Mouse (Mus musculus) myocyte (in vitro differentiated cells): ENCODE results near the gene Zdhhc1. TPM values are rescaled to one million over a fixed set of nuclear protein-coding genes. Genes with fewer than 3 reads are reported as not detected.
A peak's percentile ranks its signal among the peaks of the same experiment; 100 is the strongest.

Source experiments
- H3K27me3 ChIP-seq: one replicate; pipeline ENCODE4 v1.6.1; 2011; ENCODE audit not compliant: control insufficient read depth, insufficient read depth, insufficient read length
- H3K36me3 ChIP-seq: one replicate; pipeline ENCODE4 v1.6.1; 2011; ENCODE audit not compliant: control insufficient read depth, insufficient read depth
- H3K4me2 ChIP-seq: one replicate; pipeline ENCODE4 v1.6.1; 2011; ENCODE audit warnings: low read depth, control low read depth
- H3K4me3 ChIP-seq: one replicate; pipeline ENCODE4 v1.5.1; 2011; ENCODE audit warnings: mild to moderate bottlenecking, control low read depth, moderate library complexity
- H3K79me2 ChIP-seq: one replicate; pipeline ENCODE4 v1.6.1; 2011; ENCODE audit not compliant: control insufficient read depth, insufficient read depth
- H3ac ChIP-seq: one replicate; pipeline ENCODE4 v1.6.1; 2011; ENCODE audit not compliant: control insufficient read depth, insufficient read length
- CEBPB ChIP-seq: IDR thresholded peaks from 2 replicates; pipeline ENCODE4 v1.6.1; 2011; ENCODE audit warnings: mild to moderate bottlenecking, moderate library complexity; ENCODE audit not compliant: poor library complexity, insufficient read depth, severe bottlenecking
- E2F4 ChIP-seq: IDR thresholded peaks from one replicate; pipeline ENCODE4 v1.6.1; 2011; ENCODE audit warnings: mild to moderate bottlenecking, control low read depth, moderate library complexity; ENCODE audit not compliant: insufficient read depth
- MAX ChIP-seq: IDR thresholded peaks from one replicate; pipeline ENCODE4 v1.6.1; 2011; ENCODE audit warnings: low read depth, mild to moderate bottlenecking, control low read depth
- MYOD1 ChIP-seq, 3 experiments: IDR thresholded peaks; one replicate each; pipeline ENCODE4 v1.6.1; 2011; ENCODE audit warnings: control low read depth in 2 of 3, low read depth in 2 of 3, mild to moderate bottlenecking in 2 of 3, moderate library complexity in 1 of 3; ENCODE audit not compliant: insufficient read length in 2 of 3, control insufficient read depth in 1 of 3
- MYOG ChIP-seq, 3 experiments: IDR thresholded peaks; one replicate each; pipeline ENCODE4 v1.6.1; 2011; ENCODE audit warnings: control low read depth in 2 of 3, low read depth in 2 of 3, mild to moderate bottlenecking in 2 of 3; ENCODE audit not compliant: insufficient read length in 2 of 3, control insufficient read depth in 1 of 3, insufficient read depth in 1 of 3
- POLR2A ChIP-seq: IDR thresholded peaks from one replicate; pipeline ENCODE4 v1.6.1; 2011; ENCODE audit warnings: low read depth, mild to moderate bottlenecking, control low read depth, moderate library complexity; ENCODE audit not compliant: insufficient read length
- POLR2AphosphoS2 ChIP-seq: IDR thresholded peaks from one replicate; pipeline ENCODE4 v1.6.1; 2011; ENCODE audit warnings: low read depth, control low read depth; ENCODE audit not compliant: insufficient read length
- REST ChIP-seq: IDR thresholded peaks from one replicate; pipeline ENCODE4 v1.6.1; 2011; ENCODE audit warnings: mild to moderate bottlenecking, control low read depth, moderate library complexity; ENCODE audit not compliant: insufficient read depth, insufficient read length
- SRF ChIP-seq: IDR thresholded peaks from one replicate; pipeline ENCODE4 v1.6.1; 2011; ENCODE audit warnings: low read depth; ENCODE audit not compliant: control insufficient read depth, insufficient read length
- TCF12 ChIP-seq: IDR thresholded peaks from one replicate; pipeline ENCODE4 v1.6.1; 2011; ENCODE audit warnings: mild to moderate bottlenecking, control low read depth; ENCODE audit not compliant: poor library complexity, insufficient read depth, severe bottlenecking
- TCF3 ChIP-seq: IDR thresholded peaks from one replicate; pipeline ENCODE4 v1.6.1; 2011; ENCODE audit warnings: low read depth, control low read depth; ENCODE audit not compliant: insufficient read length
- USF1 ChIP-seq: IDR thresholded peaks from one replicate; pipeline ENCODE4 v1.6.1; 2011; ENCODE audit warnings: low read depth, mild to moderate bottlenecking, control low read depth, moderate library complexity
- polyA plus RNA-seq: library from polyadenylated mRNA; unstranded; fragments of >200 nt; fragmentation: generic; extraction: Trizol; gene quantifications from one replicate; pipeline ENCODE4 v1.2.1, GENCODE M21; 2012; ENCODE audit warnings: missing spikeins

Zdhhc1 gene
- polyA plus RNA-seq, 1 experiment = 17.3 TPM

DNA sequence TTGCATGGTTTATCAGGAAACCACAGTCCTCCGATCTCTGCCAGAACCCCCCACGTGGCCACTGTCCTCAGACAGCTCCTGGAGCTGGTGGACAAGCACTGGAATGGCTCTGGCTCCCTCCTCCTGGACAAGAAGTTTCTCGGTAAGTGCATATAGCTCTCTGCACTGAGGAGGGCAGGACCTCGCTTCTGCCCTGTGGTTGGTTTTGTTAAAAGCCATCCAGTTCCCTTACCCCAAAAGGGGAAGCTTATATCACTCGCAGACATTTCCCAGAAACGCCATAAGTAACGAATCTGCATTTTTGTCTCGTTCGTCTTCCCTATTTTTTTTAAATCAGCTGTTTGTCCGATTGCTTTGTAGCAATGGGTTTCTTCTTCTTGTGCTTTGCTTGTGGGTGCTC lies 41.5 kb downstream of the Zdhhc1 start:
- no peak overlapping the region for H3ac ChIP-seq
- TF ChIP-seq REST (no peak), SRF (no peak), USF1 (peak; percentile 58), MYOG (IDR thresholded peaks at IDR 0.05; ENCODE audit: control insufficient read depth in 1 of 3, insufficient read depth in 1 of 3, insufficient read length in 2 of 3, low read depth in 2 of 3) (no peak)
- no peak overlapping the region for H3K4me2 ChIP-seq
- H3K36me3 ChIP-seq = no peaks in the 10 kb centered on the region
- no peaks in the 10 kb centered on the region for H3K79me2 ChIP-seq
- H3K27me3 ChIP-seq = peaks cover 10% of the 10 kb centered on the region
- H3K4me3 ChIP-seq = no peak overlapping the region

DNA sequence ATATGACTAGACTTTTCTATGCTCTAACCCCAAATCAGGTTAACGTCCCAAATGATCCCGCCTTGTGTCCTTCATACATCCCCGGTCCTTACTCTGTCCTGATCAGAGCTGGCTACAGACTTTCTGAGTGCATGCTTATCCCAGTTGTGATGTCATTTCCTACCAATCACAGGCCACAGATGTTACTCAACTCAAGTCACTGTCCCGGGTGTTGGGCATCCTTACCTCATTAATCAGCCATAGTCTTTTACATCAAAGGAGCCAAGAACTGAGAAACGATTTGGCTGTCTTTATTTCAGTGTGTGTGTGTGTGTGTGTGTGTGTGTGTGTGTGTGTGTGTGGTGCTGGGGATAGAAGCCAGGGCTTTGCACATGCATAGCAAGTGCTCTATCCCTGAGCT lies 42.6 kb downstream of the Zdhhc1 start:
- no peak overlapping the region for H3K4me3 ChIP-seq
- TF ChIP-seq TCF12 (no peak), REST (no peak), E2F4 (no peak), POLR2A (no peak), MYOD1 (IDR thresholded peaks at IDR 0.05; ENCODE audit: control insufficient read depth in 1 of 3, insufficient read length in 2 of 3, low read depth in 2 of 3) (no peak), TCF3 (no peak), CEBPB (0 out of 2 replicates have a peak, but pooled peaks have one; percentile 36), MAX (no peak)
- H3K36me3 ChIP-seq = no peaks in the 10 kb centered on the region
- no peak overlapping the region for H3ac ChIP-seq
- no peak overlapping the region for H3K4me2 ChIP-seq
- no peaks in the 10 kb centered on the region for H3K79me2 ChIP-seq
- H3K27me3 ChIP-seq = peaks cover 15% of the 10 kb centered on the region

DNA sequence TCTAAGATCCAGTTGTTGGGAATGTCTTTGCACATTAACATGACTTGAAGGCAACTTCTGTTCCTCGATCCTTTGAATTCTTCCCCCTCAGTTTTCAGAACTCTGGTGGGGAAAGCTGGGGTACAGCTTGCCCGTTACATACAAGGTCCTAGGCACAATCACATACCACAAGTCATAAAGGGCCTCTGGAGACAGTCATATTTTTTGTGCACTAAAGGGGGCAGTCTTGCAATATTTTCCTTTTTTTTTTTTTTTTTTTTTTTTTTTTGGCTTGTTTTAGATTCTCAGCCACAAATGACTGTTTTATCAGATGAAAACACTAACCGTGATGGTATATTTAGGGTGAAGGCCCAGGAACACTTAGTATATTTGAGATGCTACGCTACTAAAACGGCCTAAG lies 43.4 kb downstream of the Zdhhc1 start:
- Histone ChIP-seq H3K79me2 (no peaks in the 10 kb centered on the region), H3K36me3 (no peaks in the 10 kb centered on the region), H3K4me2 (no peak overlapping the region), H3K27me3 (peaks cover 17% of the 10 kb centered on the region), H3K4me3 (no peak overlapping the region), H3ac (no peak overlapping the region)
- TF ChIP-seq TCF12 (no peak), SRF (no peak), REST (no peak)

DNA sequence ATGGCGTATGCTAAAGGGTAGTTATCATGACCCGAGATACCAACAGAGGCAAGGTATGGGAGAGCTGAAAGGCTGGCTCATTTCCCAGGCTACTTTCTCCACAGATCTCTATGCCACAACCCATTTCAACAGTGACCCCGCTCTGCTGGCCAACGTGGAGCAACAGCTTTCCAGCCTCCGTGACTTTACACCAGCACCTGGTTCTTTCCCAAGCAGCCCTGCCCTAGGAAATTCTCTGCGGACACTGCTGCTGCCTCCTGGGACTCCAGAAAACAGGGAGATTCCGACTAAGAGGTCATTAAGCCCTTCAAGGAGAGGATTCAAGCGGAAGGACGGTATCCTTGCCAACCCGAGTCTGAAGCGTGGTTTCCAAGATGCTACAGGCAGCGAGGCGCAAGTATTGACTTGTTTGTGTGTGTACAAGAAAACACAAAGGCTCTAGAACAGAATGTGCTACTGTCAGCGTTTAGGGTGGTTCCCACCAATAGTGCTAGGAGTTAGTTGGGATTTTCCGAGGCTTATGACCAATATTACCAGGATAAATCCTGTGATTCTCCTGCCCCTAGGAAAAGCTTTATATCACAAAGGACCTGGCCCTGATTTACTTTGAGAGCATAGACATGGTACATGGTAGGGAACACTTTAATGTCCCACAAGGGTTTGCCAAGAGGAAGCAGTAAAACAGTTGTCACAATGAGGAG lies 44.6 kb downstream of the Zdhhc1 start:
- Histone ChIP-seq H3K4me3 (no peak overlapping the region), H3ac (no peak overlapping the region), H3K79me2 (no peaks in the 10 kb centered on the region), H3K4me2 (no peak overlapping the region), H3K36me3 (no peaks in the 10 kb centered on the region), H3K27me3 (peaks cover 17% of the 10 kb centered on the region)
- TF ChIP-seq MAX (no peak), USF1 (no peak), REST (no peak), SRF (no peak), POLR2A (no peak), MYOD1 (IDR thresholded peaks at IDR 0.05; ENCODE audit: control insufficient read depth in 1 of 3, insufficient read length in 2 of 3, low read depth in 2 of 3) (no peak), TCF12 (no peak), MYOG (IDR thresholded peaks at IDR 0.05; ENCODE audit: control insufficient read depth in 1 of 3, insufficient read depth in 1 of 3, insufficient read length in 2 of 3, low read depth in 2 of 3) (no peak), E2F4 (no peak), POLR2AphosphoS2 (no peak), TCF3 (no peak), CEBPB (no peak)

- H3K36me3 ChIP-seq = no peaks in the 10 kb centered on the region
- H3K27me3 ChIP-seq = peaks cover 17% of the 10 kb centered on the region
- TF ChIP-seq SRF = no peak
- TF ChIP-seq USF1 = no peak
- no peak for TF ChIP-seq MYOG (IDR thresholded peaks at IDR 0.05; ENCODE audit: control insufficient read depth in 1 of 3, insufficient read depth in 1 of 3, insufficient read length in 2 of 3, low read depth in 2 of 3)
- TF ChIP-seq MYOD1 (IDR thresholded peaks at IDR 0.05; ENCODE audit: control insufficient read depth in 1 of 3, insufficient read length in 2 of 3, low read depth in 2 of 3) = no peak
- TF ChIP-seq TCF3 = no peak
- no peak for TF ChIP-seq TCF12
- TF ChIP-seq POLR2AphosphoS2 = no peak
- TF ChIP-seq POLR2A = no peak
Observed at GRCm38 (mm10) chr8:105450977-105451376, 45.7 kb downstream of the Zdhhc1 start.

More at GRCm38 (mm10) chr8:105450977-105451376, 45.7 kb downstream of the Zdhhc1 start:
- Histone ChIP-seq H3K4me3 (no peak overlapping the region), H3ac (no peak overlapping the region), H3K79me2 (no peaks in the 10 kb centered on the region), H3K4me2 (no peak overlapping the region)
